Comparison of ENCODE assay signal across 8 mouse cellular contexts in genomic region chr16:97312960-97313686, GRCm38 (mm10). TPM values are rescaled to one million over a fixed set of nuclear protein-coding genes. Genes with fewer than 3 reads are reported as not detected.
A peak's percentile ranks its signal among the peaks of the same experiment; 100 is the strongest.
DNase-seq lines count a peak whose midpoint lies in the region; ATAC-seq and TF ChIP-seq lines count a peak whose summit lies in the region.

No protein-coding gene starts in this region.

- no peaks in the 10 kb centered on the region for H3K4me1 ChIP-seq in cortical plate, adult 2 months (ENCODE audit: control insufficient read depth, insufficient read depth, low read length)
- no peaks in the 10 kb centered on the region for H3K4me1 ChIP-seq in midbrain, embryonic 12.5 days

- no peak overlapping the region for H3K4me2 ChIP-seq in midbrain, embryonic 12.5 days (replicated peaks)

- H3K4me3 ChIP-seq in cortical plate, adult 2 months (ENCODE audit: insufficient read depth, low read length) = no peak overlapping the region
- no peak overlapping the region for H3K4me3 ChIP-seq in midbrain, embryonic 12.5 days

- no peak overlapping the region for H3K27ac ChIP-seq in cortical plate, adult 2 months (ENCODE audit: insufficient read depth, low read length)
- no peak overlapping the region for H3K27ac ChIP-seq in midbrain, embryonic 12.5 days (replicated peaks)

- TF ChIP-seq POLR2A in cortical plate, adult 2 months (IDR thresholded peaks at IDR 0.05; ENCODE audit: extremely low read depth, insufficient read depth, low read length) = no peak

- H3K27me3 ChIP-seq in midbrain, embryonic 12.5 days = no peaks in the 10 kb centered on the region

- H3K36me3 ChIP-seq in midbrain, embryonic 12.5 days = no peaks in the 10 kb centered on the region

- H3K9ac ChIP-seq in midbrain, embryonic 12.5 days (replicated peaks) = no peak overlapping the region

- intact Hi-C loops in left cerebral cortex, postnatal 25 days (cut with DNase I) = loop anchor here (2.0 to 10.0 kb wide), 7 partner anchors 104 to 469 kb away; no protein-coding TSS in a partner anchor

- peak; percentile 92 for TF ChIP-seq CTCF in cortical plate, adult 2 months (IDR thresholded peaks at IDR 0.05; ENCODE audit: extremely low read depth, insufficient read depth, low read length)

- DNase-seq in ovary, postnatal 10 days (ENCODE audit: low spot score) = peak; percentile 56
- DNase-seq in ovary, adult 18-20 months (ENCODE audit: low spot score) = no peak
- DNase-seq in gastrocnemius, postnatal 4 days (ENCODE audit: low spot score in 2 of 2) = peak; percentile 42 to 65
- peak; percentile 79 for DNase-seq in kidney, adult 18-20 months
- peak; percentile 86 to 87 for DNase-seq in left cerebral cortex, postnatal 25 days (ENCODE audit: low spot score in 2 of 2)
- peak; percentile 12 to 32 for DNase-seq in spleen, postnatal 36 days (ENCODE audit: low spot score in 2 of 2)

- WGBS in midbrain, embryonic 12.5 days = 25% methylated on average over 10 of the region's 10 CpGs

- H3K9me3 ChIP-seq in midbrain, embryonic 12.5 days = no peaks in the 10 kb centered on the region

- peak; percentile 69 for ATAC-seq in midbrain, embryonic 12.5 days (ENCODE audit: low FRiP score, low read depth)

RNA-seq across cellular contexts. Expression of gene Bace2, which starts 43.4 kb away (rescaled TPM):
- 2.9 and 3.5 TPM in 2 replicates for polyA plus RNA-seq in cortical plate, adult 2 months (2012; rRNA removed)
- total RNA-seq in gastrocnemius, postnatal 4 days (2021) = 10 to 100 TPM; 12.0 to 12.2 TPM
- 1 to 10 TPM; 3.2 to 8.0 TPM for total RNA-seq in left cerebral cortex, postnatal 25 days (2021)
- 2.2 and 3.0 TPM in 2 replicates for polyA plus RNA-seq in midbrain, embryonic 12.5 days (2016; fragmentation: Nextera tagmentation; extraction: Ambion mirVana)
